In genomic region chr8:95714837-95715413, GRCm38 (mm10) we compare ENCODE assay signal across 9 mouse cellular contexts. TPM values are rescaled to one million over a fixed set of nuclear protein-coding genes. Genes with fewer than 3 reads are reported as not detected.
DNase-seq lines count a peak whose midpoint lies in the region; ATAC-seq and TF ChIP-seq lines count a peak whose summit lies in the region.
"Had no signal": no experiment of that assay in that cellular context is flagged by ENCODE, and none has a peak within 500 bp of the region (broad histone marks: within the 10 kb centered on the region; RNA-seq: fewer than 3 reads in every experiment).

No protein-coding gene starts in this region.

- peak overlapping the region; percentile 92 for H3K4me2 ChIP-seq in kidney, embryonic 14.5 days (replicated peaks; ENCODE audit: low read depth, low read length)
- peak overlapping the region; percentile 90 for H3K4me2 ChIP-seq in hindbrain, postnatal 0 days (ENCODE audit: low read depth, low read length)
- H3K4me2 ChIP-seq in midbrain, embryonic 12.5 days (replicated peaks): peak overlapping the region; percentile 80

- peaks cover 7% of the 10 kb centered on the region; the same call in 1 of the 2 replicates for H3K4me1 ChIP-seq in kidney, embryonic 14.5 days (ENCODE audit: control insufficient read depth, insufficient read depth, low read length)
- H3K4me1 ChIP-seq in embryonic facial prominence, embryonic 10.5 days: peaks cover 20% of the 10 kb centered on the region
- no peaks in the 10 kb centered on the region for H3K4me1 ChIP-seq in hindbrain, postnatal 0 days (ENCODE audit: insufficient read depth, low read length)
- peaks cover 16% of the 10 kb centered on the region for H3K4me1 ChIP-seq in midbrain, embryonic 12.5 days

- H3K27ac ChIP-seq in kidney, embryonic 14.5 days (ENCODE audit: low read depth, low read length): no peak overlapping the region
- peak overlapping the region; percentile 86; the same call in 1 of the 2 replicates for H3K27ac ChIP-seq in embryonic facial prominence, embryonic 10.5 days (replicated peaks)
- no peak overlapping the region for H3K27ac ChIP-seq in hindbrain, postnatal 0 days
- H3K27ac ChIP-seq in midbrain, embryonic 12.5 days (replicated peaks): no peak overlapping the region; the same call in 1 of the 2 replicates

- no peaks in the 10 kb centered on the region for H3K27me3 ChIP-seq in kidney, embryonic 14.5 days (ENCODE audit: control insufficient read depth, insufficient read depth, low read length)
- no peaks in the 10 kb centered on the region for H3K27me3 ChIP-seq in embryonic facial prominence, embryonic 10.5 days (replicated peaks; ENCODE audit: low read depth, poor library complexity, severe bottlenecking)
- H3K27me3 ChIP-seq in hindbrain, postnatal 0 days (ENCODE audit: insufficient read depth, low read length): no peaks in the 10 kb centered on the region
- no peaks in the 10 kb centered on the region for H3K27me3 ChIP-seq in midbrain, embryonic 12.5 days
- H3K27me3 ChIP-seq: Patski had no signal

- TF ChIP-seq CTCF in hindbrain, postnatal 0 days (IDR thresholded peaks at IDR 0.05; ENCODE audit: low read depth): no peak

- peaks cover 29% of the 10 kb centered on the region for H3K36me3 ChIP-seq in kidney, embryonic 14.5 days (ENCODE audit: control insufficient read depth, insufficient read depth, low read length)
- peaks cover 34% of the 10 kb centered on the region for H3K36me3 ChIP-seq in embryonic facial prominence, embryonic 10.5 days (replicated peaks)
- peaks cover 24% of the 10 kb centered on the region for H3K36me3 ChIP-seq in hindbrain, postnatal 0 days (ENCODE audit: insufficient read depth, low read length)
- peaks cover 44% of the 10 kb centered on the region for H3K36me3 ChIP-seq in midbrain, embryonic 12.5 days

- WGBS in kidney, embryonic 14.5 days: 83% methylated on average over 6 of the region's 6 CpGs
- WGBS in embryonic facial prominence, embryonic 10.5 days: 87% methylated on average over 6 of the region's 6 CpGs
- WGBS in hindbrain, postnatal 0 days: 86% methylated on average over 6 of the region's 6 CpGs
- WGBS in midbrain, embryonic 12.5 days: 88% methylated on average over 6 of the region's 6 CpGs

- 0 out of 2 replicates have a peak overlapping the region, but pooled peaks have one; percentile 82 for H3K9ac ChIP-seq in kidney, embryonic 14.5 days (ENCODE audit: low read depth, low read length)
- peak overlapping the region; percentile 76; the same call in 1 of the 2 replicates for H3K9ac ChIP-seq in hindbrain, postnatal 0 days (replicated peaks; ENCODE audit: low read length)
- H3K9ac ChIP-seq in midbrain, embryonic 12.5 days (replicated peaks): peak overlapping the region; percentile 90; the same call in 1 of the 2 replicates

- no peak for DNase-seq in kidney, postnatal 14 days
- no peak for DNase-seq in embryonic facial prominence, embryonic 10.5 days (ENCODE audit: low spot score)
- no peak for DNase-seq in hindbrain, postnatal 0 days (ENCODE audit: low spot score)
- no peak for DNase-seq in embryo, embryonic 9.5 days (ENCODE audit: extremely low spot score)
- DNase-seq in frontal cortex, postnatal 36 days (ENCODE audit: low spot score in 2 of 2): no peak
- DNase-seq in c-Kit-positive CD71-positive TER-119-positive erythroid progenitor cells, embryonic 14.5 days (ENCODE audit: low spot score): no peak

- ATAC-seq in kidney, embryonic 14.5 days (ENCODE audit: low FRiP score, low TSS enrichment): no peak
- no peak for ATAC-seq in hindbrain, postnatal 0 days
- ATAC-seq in midbrain, embryonic 12.5 days (ENCODE audit: low FRiP score, low read depth): no peak

- H3K4me3 ChIP-seq in kidney, embryonic 14.5 days (ENCODE audit: low read length): peak overlapping the region; percentile 83
- H3K4me3 ChIP-seq in embryonic facial prominence, embryonic 10.5 days: peak overlapping the region; percentile 80
- H3K4me3 ChIP-seq in hindbrain, postnatal 0 days (ENCODE audit: low read length): peak overlapping the region; percentile 82; the same call in 1 of the 2 replicates
- H3K4me3 ChIP-seq in midbrain, embryonic 12.5 days: peak overlapping the region; percentile 92

- no peaks in the 10 kb centered on the region for H3K9me3 ChIP-seq in kidney, embryonic 14.5 days (ENCODE audit: control insufficient read depth, low read length)
- no peaks in the 10 kb centered on the region for H3K9me3 ChIP-seq in embryonic facial prominence, embryonic 10.5 days
- H3K9me3 ChIP-seq in hindbrain, postnatal 0 days (ENCODE audit: low read length): no peaks in the 10 kb centered on the region
- H3K9me3 ChIP-seq in midbrain, embryonic 12.5 days: no peaks in the 10 kb centered on the region

RNA-seq across cellular contexts. Expression of gene Setd6, which starts 0.8 kb away (rescaled TPM):
- polyA plus RNA-seq in kidney, embryonic 14.5 days (2014; fragmentation: Nextera tagmentation; extraction: Ambion mirVana): 21.6 and 25.1 TPM in 2 replicates
- polyA plus RNA-seq in embryonic facial prominence, embryonic 10.5 days (2016; fragmentation: Nextera tagmentation; extraction: Ambion mirVana): 19.9 and 21.0 TPM in 2 replicates
- 17.3 and 29.5 TPM in 2 replicates for total RNA-seq in hindbrain, postnatal 0 days (2014; rRNA removed)
- 35.8 and 38.5 TPM in 2 replicates for polyA plus RNA-seq in hindbrain, postnatal 0 days (2015; fragmentation: Nextera tagmentation; extraction: Ambion mirVana)
- polyA plus RNA-seq in midbrain, embryonic 12.5 days (2016; fragmentation: Nextera tagmentation; extraction: Ambion mirVana): 21.0 and 26.3 TPM in 2 replicates

RNA-seq across cellular contexts. Expression of gene Ndrg4, which starts 38.1 kb away (rescaled TPM):
- 6.7 and 11.4 TPM in 2 replicates for polyA plus RNA-seq in kidney, embryonic 14.5 days (2014; fragmentation: Nextera tagmentation; extraction: Ambion mirVana)
- 18.5 and 20.6 TPM in 2 replicates for polyA plus RNA-seq in embryonic facial prominence, embryonic 10.5 days (2016; fragmentation: Nextera tagmentation; extraction: Ambion mirVana)
- total RNA-seq in hindbrain, postnatal 0 days (2014; rRNA removed): 936 and 1,043 TPM in 2 replicates
- polyA plus RNA-seq in hindbrain, postnatal 0 days (2015; fragmentation: Nextera tagmentation; extraction: Ambion mirVana): 683 and 722 TPM in 2 replicates
- polyA plus RNA-seq in midbrain, embryonic 12.5 days (2016; fragmentation: Nextera tagmentation; extraction: Ambion mirVana): 75.2 and 77.7 TPM in 2 replicates
